Mouse (Mus musculus) spleen, postnatal 10 days (tissue): ENCODE results near the gene Gm49711.

ENCODE experiments used
- DNase-seq, 2 experiments: peaks; one replicate each; pipeline ENCODE4 v3.0.0; 2021 to 2022; ENCODE audit warnings: low spot score in 2 of 2

Gm49711 gene

DNA sequence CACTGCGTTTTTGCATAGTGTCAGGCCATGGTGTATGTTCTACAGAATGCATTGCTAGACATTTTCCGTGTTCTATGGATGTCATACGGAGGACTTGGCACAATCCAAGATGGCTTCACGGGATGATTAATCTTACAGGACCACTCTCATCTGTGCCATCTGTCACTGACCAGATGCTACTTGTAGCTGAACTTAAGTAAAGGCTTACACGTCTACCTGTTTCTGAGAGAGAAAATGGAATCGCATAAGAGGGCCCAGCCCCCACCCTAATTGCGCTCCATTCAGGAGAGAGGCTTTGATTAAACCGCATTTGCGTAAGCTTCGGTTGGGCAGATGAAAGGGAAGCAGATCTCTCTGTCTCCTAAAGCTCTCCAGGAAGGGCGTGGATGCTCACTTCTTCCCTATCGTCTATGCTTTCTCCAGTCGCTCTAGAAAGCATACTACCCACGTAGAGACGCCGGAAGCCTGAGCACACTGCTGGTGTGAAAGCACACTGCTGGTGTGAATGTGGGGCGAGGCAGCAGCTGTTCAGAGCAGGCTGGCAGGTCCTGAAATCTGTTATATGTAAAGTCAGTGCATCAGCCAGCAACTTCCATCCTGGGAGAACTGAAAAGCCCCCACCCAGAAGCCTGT lies 62.9 kb downstream of the Gm49711 start:
- DNase-seq: no peak

DNA sequence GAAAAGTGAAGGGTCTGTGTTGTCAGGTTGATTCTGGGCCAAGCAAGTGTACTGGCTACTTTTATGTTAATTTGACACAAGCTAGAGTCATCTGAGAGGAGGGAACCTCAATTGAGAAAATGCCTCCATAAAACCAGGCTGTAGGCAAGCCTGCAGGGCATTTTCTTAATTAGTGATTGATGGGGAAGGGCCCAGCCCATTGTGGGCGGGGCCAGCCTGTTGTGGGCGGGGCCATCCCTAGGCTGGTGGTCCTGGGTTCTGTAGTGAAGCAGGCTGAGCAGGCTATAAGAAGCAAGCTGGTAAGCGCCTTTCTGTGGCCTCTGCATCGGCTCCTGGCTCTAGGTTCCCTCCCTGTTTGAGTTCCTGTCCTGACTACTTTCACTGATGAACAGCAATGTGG lies 69.1 kb downstream of the Gm49711 start:
- no peak for DNase-seq

DNA sequence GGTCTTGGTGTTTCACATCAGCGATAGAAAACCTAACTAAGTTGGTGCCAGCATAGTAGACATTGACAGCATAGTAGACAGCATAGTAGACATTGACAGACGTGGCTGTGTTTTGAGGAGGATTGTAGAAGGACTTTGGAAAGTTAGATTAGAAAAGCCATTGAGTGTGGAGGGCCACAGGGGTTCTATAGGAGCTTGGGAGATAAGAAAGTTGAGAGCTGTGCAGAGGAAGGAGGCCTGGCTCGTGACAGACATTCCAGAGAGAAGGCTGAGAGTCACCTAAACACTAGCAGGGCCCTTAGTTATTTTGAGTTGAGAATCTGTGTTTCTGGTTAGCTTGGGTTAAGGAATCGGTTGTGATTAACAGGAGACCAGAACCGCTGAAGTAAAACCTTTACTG lies 69.5 kb downstream of the Gm49711 start:
- no peak for DNase-seq

DNA sequence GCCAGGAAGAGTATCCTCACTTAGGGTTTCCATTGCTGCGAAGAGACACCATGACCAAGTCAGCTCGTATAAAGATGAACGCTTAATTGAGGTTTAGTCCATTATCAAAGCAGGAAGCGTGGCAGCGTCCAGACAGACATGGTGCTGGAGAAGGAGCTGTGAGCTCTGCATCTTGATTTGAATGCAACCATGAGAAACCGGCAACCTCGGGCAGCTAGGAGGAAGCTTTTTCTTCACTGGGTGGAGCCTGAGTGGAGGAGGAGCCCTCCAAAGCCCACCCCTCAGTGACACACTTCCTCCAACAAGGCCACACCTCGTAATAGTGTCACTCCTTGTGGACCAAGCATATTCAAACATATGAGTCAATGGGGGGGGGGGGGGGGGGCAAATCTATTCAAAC lies 71.7 kb downstream of the Gm49711 start:
- no peak for DNase-seq

DNA sequence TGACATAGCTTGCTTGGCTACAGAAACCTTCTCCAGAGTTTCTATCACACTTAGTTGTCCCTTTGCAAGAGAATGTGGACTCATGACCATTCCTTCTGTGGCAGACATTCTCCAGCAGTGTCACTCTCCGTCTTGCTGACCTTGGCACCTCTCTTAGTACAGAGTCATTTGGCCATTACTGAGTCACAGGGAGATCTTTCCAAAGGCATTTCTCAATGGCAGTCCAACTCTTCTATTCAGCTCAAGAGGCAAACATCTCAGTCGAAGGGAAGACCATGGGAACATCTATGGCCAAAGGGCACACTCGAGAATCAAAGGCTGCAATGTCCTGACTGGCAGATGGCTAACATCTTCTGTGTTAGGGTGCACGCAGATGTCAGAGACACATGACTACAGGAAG lies 74.4 kb downstream of the Gm49711 start:
- DNase-seq: no peak

DNA sequence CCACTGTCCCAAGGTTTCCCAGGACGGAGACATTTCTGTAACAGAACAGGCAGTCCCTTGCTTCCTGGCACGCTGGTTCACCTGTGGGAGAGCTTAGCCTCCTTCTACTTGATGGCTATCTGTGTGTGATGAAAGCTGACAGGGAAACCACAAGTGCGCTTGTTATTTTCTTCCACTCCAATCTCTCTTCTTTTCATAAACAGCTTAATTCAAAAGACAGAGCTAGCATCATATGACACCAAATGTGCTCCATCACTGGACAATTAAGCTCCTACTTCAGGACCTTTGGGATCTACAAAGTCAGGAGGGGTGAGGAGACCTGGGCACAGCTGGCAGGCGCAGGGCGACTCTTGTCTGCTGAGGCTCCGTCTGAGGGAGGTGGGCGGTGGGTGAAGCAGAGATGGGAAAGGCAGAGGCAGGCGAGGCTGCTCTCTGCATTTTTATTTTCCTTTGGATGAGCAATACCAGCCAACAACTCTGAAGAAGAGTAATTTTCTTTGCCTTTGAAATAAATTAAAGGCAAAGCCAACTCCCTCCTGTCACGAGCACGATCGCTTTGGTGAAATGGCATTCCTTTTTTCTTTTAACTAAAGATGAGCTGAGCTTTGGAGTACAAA lies 76.1 kb downstream of the Gm49711 start:
- DNase-seq: no peak

DNA sequence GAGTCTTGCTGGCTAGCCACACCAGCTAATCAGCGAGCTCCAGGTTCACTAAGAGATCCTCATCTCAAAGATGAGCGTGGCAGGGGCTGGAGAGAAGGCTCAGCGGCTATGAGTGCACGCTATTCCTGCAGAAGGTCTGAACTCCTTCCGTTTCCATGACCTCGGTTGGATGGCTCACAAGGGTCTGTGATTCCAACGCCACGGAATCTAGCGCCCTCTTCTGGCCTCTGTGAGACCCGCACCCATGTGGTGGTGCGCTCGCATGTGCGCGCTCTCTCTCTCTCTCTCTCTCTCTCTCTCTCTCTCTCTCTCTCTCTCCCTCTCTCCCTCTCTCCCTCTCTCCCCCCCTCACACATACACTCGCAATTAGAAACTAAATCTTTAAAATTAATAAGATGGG lies 78.2 kb downstream of the Gm49711 start:
- DNase-seq: no peak

DNA sequence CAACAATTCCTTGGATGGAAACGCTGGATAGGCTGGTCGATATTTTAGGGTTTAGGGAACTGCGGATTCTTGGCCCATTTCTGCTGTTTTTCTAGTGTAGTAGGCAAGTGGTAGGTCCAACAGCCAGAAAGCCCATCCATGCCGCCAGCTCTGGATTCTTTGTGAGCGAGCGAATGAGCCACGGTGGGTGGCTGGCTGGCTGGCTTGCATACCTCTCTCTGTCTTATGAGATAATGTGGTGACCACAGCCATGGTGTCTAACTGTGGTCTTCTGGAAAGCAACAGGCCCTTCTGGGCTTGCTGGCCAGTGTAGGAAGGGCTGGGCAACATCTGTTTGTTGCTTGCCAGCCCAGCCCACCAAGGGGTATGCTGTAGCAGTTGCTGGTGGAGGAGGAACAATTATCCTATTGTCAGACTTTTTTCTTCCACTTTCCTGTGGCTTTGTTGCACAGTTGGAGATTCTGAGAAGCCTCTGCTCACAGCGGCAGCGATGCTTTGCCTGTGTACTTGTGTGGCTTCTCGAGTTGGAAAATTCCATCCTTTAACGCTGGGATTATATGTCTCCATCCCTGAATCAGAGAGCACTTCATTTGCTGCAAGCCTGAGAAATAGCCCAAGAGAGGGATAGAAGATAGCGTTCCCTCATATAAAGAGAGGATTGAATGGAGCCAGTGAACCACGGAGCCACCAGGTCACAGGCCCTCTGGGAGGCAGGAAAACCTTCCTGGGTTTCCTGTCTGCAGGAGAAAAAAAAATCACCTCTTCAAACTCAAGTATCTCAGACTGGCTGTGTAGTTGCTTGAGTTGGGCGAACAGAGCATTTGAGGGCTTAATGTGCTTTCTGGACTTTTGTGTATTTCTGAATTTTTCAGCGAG lies 81.5 kb downstream of the Gm49711 start:
- no peak for DNase-seq

DNA sequence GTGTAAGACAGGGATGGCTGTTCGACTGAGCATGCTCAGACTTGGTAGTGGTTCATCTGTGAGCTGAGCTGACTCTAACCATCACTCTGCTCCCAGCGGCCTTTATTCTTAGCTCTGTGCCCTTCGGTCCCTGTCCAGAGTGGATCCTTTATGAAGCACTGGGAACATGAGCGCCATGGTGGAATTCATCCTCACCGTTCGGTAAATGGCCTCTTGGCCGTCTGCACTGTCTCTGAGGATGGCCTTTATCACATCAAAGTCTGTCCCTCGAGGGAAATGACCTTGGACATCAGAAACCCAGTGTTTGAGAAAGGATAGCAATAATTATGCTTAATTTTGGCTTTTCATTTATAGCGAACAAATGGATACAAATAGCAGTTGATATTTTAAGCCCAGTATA lies 82.2 kb downstream of the Gm49711 start:
- DNase-seq: no peak

DNA sequence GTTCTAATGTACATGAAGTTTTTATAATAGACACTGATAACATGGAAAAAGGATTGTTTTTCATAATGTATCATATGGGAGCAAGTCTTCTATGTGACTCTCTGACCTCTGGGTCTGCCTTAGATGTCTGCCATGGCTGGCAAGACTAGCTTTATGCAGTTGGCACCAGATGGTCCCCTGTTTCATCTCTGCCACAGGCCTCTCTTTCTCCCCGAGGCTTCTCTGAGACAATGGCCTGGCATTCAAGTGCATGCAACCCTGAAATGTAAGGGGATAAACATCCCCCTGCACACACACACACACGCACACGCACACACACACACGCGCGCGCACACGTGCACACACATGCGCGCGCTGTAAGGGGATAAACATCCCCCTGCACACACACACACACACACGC lies 82.9 kb downstream of the Gm49711 start:
- DNase-seq: no peak

DNA sequence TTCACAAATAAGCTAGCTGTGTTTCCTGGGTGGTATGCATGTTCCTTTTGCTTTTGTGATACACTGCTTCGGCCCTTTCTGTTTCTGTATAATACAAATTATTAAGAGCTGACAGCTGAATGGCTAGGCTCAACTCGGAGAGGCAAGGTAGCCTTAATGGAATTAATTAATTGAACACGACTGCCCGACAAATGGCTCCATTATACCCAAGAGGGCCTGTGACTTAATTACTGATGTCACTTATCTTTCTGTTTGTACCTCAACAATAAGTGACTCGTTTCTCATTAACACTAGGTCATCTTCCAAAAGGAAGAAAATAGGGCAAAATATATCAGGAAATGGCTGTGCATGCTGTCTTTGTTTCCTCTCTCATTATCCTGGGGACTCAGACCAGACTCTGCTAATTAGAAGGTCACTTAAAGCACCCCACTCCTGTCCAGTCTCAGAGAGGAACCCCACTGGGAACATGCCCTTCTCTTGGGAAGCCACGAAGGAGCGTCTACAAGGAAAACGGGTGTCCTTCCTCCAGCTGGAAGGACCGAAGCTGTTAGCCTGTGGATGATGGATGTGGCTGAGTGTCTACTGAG lies 84.4 kb downstream of the Gm49711 start:
- no peak for DNase-seq

DNA sequence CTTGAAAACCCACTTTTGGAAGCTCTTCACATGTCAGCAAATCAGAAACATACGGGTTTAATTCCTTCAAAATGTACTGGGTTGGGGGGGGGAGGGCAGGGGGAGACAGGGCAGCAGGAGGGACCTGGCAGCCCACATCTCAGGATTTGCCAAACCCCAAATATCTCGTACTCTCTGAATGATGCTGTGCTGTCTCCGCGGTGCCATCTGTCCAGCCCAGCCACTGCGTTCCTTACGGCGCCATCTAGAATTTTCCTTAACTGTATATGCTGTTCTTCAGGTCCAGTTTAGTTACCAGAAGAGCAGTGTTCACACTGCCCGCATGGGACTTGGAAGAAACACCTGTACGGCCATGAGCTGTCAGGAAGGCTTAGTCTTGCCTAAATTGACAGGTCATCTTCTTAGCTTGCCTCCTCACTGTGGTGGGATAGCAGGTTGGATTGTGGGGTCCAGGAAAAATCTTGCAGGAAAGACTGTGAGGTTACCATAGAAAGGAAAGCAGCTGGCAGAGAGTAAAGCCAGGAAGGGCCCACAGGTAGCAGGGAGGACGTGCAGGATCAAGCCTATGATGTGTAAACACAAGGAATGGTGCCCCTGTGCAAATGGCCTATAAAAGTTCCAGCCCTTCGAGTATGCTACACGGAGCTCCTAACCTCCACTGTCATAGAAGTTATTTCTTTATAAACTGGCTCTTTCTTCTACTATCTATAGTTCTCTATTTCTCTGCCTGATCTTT lies 89.7 kb downstream of the Gm49711 start:
- DNase-seq: no peak

DNA sequence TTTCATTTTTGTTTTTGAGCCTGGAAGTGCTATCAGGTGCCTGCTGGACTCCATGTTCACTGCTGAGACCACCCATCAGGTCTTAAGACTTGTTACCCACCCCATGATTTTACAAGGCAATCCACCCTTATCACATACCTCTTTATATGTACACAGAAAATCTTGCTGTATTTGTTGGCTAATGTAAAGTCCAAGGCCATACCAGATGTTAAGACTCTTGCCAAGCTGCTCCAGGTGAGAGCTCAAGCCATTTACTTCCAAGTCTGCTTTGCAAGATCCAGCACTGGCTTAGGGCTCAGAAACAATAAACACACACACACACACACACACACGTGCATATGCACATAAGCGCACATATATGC lies 90.2 kb downstream of the Gm49711 start:
- DNase-seq: no peak

DNA sequence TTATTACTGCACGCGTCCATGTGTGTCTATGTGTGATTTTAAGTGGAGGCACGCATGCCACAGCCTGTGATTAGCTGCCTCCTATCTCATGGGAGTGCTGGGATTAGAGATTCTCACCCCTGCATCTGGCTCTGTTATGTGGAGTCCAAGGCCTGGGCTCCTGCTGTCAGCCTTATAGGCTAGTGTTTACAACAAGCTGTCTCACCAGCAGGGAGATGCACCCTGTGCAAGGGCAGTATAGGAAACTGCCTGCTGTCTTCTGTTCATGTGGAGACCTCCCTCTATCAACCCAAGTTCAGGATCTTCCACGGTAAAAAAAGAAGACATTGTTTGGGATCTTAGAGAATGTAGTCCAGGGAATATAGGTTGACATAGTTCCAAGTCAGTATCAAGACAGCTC lies 92.9 kb downstream of the Gm49711 start:
- no peak for DNase-seq

DNA sequence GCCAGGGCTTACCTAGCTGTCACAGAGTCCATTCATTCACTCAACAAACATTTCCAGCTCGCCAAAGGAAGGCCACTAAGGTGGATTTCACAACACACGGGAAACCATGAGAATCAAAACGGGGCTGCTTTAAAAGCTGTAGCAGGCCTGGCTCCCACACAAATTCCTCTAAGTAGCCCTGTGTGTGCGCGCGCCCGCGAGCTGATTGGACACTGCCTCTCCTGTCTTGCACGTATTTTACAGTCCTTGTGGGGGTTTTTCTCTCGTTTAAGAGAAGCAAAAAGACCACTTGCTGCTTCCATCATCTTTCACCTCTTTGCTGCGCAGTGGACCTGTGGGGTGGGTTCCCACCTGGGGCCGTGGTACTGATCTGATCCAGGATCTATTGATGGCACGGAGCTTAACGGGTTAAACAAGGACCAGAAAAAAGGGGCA lies 99.9 kb downstream of the Gm49711 start:
- DNase-seq: no peak

DNA sequence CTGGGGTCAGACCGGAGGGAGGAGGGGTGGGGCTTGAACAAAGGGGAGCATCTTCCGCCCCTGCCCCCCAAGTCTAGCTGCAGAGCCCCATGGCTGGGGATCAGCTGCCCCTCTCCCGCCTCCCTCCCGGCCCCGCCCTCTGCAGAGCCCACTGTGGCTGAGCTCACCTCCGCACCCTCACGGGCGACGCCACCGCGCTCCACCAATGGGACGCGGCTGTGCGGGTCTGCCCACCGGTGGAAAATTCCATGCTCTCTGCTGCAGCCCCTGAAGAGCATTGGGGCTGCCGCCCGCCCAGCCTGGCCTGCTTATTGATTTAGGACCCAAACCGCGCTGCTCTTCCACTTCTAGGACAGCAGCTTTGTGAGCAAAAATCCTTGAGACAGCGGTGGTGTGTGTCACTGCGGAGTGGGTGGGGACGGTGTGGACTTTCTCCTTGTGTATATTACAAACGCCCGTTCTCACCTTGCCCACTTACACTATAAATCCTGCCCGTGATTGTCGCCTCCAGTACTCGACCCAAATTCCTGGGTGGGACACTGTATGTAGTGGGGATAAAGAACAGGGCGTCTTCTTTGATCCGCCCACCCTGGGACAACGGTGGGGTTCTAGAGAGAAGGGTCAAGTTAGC lies 100.5 kb downstream of the Gm49711 start:
- no peak for DNase-seq

DNA sequence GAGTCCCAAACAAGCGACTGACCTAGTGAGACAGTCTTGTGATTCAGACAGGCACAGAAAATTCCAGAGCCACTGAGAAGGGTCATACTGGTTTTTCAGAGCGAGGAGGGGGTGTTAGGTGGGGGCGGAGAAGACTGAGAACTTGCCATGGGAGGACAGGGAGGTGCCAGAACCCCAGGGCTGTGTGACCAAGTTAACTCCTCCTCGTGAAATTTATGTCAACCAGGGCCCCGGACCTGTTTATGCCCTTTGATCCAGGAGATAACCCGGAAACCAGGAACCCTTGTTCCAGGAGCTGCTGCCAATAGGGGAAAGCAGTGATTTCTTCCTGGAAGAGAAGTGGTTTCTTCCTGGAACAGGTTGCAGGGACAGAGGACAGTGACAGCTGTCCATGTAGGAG lies 101.0 kb downstream of the Gm49711 start:
- no peak for DNase-seq

DNA sequence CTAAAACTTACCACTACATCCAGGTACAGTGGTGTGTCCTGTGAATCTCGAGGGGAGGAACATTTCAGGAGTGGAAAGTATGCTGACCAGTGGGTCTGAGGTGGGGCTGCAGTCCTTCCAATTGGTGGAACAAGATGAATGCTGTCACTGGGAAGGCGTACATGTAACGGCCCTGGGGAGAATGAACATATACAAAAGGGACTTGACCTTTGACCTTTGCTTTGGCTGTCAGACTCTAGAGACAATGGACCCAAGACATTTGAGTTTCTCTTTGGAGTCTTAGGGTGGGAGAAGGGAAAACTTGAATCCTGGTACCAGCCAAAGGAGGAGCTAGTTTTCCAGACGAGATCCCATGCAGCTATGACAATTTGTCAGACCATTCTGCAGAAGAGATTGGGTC lies 104.2 kb downstream of the Gm49711 start:
- no peak for DNase-seq

DNA sequence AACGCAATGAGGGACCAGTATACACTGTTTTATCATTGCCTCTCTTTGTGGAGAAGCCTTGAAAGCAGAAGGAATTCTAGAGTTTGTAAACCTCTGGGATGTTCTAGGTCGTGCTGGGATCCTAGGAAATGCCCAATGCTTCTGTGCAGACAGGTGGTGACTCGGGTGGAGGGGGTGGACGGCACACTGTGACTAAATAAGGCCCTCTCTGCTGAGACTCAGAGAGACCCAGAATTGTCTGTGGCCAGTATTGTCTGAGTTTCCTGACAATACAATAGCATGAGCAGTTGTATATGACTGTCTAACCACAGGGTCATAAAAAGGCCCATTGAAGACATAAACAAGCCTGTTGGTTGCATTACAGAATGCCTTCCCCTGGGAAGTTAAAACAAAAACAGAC lies 105.4 kb downstream of the Gm49711 start:
- no peak for DNase-seq

DNA sequence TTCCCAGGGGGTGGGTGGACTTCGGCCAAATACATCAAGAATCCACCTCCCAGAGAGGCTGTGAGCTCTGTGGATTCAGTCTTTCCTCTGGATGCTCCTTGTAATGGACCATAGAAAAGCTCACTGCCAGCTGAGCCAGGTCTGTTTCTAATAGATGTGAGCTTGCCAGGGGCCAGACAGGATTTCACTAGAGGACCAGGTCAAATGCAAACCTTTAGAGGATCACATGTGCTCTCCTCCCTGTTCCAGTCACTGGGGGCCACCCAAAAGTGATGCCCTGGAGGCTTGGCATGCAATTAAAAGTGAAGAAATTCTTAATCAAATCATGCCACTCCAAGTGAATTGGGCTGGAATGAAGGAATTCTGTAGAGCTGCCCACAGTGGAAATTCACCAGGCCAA lies 117.9 kb downstream of the Gm49711 start:
- no peak for DNase-seq

DNA sequence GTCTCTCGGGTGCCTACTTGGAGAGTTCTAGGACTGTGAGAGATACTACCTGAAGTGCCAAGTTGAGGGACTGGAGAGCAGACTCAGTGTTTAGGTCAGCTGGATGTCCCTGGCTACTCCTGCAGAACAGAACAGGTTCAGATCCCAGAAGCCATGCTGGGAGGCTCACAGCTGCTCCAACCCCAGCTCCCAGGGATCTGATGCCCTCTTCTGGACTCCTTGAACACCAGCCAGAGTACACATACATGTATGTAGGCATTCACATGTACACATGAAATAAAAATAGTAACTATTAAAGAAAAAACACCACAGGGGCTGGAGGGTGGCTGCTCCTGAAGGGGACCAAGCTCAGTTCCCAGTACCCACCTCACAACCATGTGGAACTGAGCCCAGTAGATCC lies 119.6 kb downstream of the Gm49711 start:
- DNase-seq: no peak

DNA sequence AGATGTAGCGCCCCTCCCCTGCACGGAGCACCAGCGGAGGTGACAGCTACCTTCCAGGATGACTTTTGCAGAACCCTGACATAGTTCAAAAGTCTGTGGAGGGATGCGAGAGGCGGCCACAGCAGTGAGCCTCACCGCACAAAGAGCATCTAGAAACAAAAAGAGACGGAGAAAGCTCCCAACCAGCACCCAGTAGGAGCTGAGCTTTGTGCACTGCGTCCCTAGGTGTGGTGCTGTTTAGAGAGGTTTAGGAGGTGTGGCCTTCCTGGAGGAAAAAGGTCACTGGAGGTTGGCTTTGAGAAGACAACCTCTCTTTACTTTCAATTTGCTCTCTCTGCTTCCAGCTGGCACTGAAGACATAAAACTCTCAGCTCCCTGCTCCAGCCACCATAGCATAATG lies 121.2 kb downstream of the Gm49711 start:
- no peak for DNase-seq
